Mouse (Mus musculus) lung, postnatal 4 days (tissue): ENCODE measurements around the gene Nos3.

Source experiments
- DNase-seq, 2 experiments: peaks; one replicate each; pipeline ENCODE4 v3.0.0; 2021

The Nos3 gene

DNA sequence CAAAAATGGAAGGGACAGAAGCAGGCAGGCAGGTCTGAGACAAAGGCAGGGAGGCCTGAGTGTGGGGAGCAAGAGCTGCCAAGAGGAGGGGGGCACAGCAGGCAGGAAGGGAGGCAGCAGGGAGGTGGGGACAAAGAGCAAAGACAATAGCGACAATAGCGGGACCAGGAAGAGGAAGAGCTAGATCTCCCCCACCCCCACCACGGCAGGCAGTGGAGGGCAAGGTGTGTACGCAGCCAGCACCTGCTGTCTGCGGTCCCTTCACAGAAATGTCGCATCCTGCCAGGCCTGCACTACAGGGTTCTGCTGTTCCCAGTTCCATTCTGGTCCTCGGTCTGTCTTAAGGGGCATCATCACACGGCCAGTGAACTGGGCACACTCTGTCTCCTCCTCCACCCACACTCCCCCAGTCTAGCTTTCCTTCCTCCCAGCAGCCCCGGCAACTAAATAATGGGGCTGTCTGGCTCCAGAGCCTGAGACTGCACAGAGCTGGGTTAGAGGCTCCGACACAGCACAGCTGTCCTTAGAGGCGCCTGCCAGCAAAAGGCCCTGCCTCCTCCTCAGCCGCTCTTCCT lies 20.0 kb upstream of the Nos3 start:
- peak; percentile 62 to 85 for DNase-seq

DNA sequence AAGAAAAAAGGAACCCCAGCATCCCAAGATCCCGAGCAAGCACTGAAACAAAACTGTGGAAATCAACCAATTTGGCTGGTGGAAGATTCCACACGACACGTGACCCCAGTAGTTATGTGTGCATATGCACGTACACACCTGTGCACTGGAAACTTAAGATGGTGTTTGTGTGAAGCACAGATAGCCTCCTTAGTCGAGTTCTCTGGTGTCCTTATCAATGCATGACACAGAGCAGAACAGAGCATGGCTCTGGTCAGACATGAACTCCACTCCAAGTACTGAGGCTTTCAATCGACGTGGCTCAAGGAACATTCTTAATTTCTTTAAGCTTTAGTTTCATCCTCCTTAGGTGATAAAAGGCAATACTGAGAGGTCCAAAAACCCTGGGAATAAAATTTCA lies 18.3 kb upstream of the Nos3 start:
- no peak for DNase-seq

DNA sequence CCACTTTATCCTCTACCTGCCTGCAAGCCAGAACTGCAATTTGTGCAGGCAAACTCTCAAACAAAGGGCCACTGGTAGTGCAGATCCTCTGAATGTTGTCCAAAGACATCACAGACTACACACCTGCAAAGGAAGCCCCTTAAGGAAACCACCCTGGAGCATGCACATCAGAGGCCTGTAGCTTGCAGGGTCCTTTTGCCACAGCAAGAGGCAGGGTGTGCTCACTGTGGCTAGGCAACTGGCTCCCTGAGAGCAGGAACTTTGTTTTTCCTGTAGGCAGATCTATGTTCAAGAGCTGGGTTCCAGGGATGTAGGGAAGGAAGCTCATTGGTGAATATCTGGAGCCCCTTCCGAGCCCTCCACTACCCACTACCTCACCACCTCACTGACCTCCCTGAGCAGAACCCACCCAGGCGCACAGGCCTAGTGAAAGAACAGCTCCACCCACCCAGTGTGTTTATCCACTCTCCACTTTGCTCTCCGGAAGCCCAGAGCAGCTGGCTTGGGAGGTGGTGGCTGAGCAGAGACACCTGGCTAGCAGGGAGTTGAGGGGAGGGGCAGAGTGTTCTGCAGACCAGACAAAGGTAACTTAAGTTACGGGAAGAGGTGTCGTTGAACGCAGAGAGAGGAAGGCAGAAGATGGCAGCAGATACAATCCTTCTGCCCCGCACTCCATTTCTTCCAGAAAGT lies 17.3 kb upstream of the Nos3 start:
- peak; percentile 53 to 80 for DNase-seq

DNA sequence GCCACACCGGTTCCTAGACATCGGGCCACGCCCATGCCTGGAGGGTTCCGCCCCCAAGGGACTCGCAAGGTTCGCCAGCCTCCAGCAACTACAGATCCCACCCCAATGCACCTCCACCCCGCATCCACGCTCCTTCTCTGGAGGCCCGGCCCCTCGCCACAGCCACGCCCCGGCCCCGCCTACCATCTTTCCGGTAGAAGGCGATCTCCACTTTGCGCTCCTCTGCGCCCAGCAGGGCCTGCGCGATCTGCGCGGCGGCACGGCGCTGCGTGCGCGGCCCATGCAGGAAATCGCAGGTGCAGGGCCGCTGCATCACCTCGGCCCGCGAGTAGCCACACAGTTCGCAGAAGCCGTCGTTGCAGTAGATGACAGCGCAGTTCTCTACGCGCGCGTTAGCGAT lies 16.5 kb upstream of the Nos3 start:
- peak; percentile 80 to 88 for DNase-seq

DNA sequence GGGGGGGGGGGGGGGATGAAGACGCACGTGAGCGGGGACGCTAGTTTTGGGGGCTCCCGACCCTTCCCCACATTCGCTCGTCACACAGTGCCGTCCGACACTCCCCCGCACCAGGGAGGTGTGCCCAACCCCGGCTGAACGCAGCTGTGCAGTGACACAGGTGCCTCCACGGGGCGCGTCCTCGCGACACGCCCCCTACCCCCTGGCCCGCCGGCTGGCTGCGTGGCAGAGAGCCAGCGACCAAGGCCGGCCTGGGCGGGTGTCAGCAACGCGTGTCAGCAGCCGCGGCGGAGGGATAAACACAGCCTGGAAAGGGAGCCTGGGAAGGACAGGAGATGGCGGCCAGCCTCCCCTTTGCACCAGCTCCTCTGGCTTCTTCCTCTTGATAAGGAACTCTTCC lies 16.1 kb upstream of the Nos3 start:
- peak; percentile 54 to 78 for DNase-seq

DNA sequence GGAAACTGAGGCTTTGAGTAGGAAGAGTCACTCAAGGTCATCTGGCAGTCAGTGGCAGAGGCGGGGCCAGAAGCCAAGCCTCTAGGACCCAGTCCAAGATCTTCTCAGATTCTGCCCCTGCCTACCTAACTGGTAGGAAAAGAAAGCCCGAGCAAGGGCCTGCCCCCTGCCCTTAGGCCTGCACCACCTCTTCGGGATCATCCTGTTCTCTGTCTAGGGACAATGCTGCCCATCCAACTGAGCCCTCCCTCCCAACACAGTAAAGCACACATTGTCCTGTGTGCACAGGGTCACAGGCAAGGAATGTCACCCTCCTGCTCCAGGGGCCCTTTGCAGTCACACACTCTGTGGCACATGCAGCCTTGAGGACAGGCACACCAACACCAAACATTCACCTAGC lies 14.5 kb upstream of the Nos3 start:
- DNase-seq: no peak

DNA sequence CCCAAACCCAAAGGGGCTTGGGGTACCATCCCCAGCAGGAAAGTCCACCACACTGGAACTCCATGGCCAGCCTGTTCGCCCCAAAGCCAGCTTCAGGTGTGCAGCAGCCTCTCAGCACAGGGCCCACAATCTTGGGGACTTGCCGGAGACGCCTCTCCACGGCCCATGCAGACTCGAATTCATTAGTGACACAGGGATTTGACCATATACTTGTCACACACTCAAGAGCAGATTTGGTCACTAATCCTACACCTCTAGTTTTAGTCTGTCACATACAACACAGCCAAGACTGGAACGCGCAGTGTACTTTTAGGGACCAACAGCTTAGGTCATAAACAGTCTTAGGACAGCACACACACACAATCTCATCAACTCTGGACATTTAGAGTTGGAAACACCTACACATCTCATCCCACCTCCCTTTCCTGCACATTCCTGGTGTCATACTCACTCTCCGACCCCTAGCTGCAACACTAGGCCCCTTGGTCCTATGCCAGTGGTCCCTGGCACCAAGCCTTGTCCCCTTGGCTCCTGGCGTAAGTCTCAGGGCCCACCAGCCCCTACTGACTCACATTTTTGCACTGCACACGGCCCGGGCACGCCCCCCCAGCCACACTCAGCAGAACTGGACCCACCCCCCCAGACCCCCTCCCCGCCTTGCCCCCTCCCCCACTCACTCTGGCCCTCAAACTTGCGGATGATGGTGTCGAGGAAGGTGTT lies 13.9 kb upstream of the Nos3 start:
- DNase-seq: peak in 1 of 2 experiments; percentile 51

DNA sequence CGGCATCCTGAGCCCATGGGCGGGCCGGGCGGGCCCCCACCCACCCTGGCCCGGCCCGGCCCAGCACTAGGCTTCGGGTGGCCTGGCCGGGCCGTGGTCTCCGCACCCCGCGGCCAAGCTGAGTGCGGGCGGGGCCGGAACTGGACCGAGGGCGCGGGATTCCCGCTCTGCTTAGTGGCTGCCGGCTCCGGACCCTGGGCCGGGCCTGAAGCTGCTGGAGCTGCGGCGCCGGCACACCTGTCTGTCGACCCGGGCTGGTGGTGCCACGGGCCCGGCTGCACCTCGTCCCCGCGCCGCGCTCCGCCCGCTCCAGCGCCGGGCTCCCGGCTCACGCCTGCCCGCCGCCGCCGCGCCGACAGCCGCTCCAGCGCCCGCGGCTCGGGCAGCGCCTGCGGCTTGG lies 13.3 kb upstream of the Nos3 start, which contains the start of gene Kcnh2:
Gene Kcnh2, minus strand, starts transcription at position 327 of the 400 bp plus-strand sequence.
- no peak for DNase-seq

DNA sequence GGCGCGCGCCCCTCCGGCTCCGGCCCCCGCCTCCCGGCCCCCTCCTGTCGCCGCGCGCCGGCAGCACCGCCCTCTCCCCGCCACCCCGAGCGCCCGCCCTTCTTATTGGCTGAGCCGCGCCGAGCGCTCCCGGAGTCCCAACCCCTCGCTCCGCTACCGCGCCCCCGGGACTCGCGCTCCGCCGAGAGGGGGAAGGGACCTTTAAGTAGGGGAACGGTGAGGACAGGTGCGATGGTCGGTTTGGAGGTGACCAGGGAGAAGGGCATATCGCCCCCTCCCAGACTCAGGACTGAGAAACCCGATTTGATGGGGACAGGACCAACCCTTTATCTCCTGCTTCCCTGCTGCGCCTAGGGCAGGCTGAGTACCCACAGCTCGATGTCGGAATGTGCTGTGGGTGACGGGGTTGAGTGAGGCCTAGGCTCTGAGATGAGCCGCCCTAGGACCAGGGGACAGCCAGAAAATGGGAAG lies 12.9 kb upstream of the Nos3 start:
- DNase-seq: peak; percentile 82 to 90

DNA sequence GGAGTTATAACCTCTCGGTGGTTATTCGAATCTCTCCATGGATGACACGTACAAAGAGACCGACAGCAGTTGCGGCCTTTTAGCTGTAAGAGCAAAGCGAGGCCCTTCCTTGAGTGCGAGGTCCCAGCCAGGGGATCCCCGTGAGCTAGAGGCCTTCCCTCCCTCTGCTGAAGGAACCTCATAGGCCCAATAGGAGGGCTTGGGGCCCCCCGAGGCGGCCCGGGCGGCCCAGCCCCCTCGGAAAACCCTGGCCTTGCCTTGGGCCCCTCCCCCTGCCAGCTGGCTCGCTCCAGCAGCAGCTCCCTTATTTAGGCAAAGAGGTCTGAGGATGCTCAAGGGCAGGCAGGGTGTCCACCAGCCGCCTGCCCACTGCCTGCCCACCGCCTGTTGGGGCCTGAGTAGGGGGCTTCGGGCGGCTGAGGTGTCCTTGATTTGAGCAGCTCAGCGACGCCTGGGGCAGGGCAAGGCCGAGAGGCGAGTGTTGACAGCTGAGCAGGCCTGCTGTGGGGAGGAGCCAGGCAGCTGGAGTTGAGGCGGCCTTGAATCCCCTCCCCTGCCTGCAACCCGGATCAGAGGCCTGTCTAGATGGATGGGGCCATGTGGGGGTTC lies 12.3 kb upstream of the Nos3 start:
- peak; percentile 56 to 87 for DNase-seq

DNA sequence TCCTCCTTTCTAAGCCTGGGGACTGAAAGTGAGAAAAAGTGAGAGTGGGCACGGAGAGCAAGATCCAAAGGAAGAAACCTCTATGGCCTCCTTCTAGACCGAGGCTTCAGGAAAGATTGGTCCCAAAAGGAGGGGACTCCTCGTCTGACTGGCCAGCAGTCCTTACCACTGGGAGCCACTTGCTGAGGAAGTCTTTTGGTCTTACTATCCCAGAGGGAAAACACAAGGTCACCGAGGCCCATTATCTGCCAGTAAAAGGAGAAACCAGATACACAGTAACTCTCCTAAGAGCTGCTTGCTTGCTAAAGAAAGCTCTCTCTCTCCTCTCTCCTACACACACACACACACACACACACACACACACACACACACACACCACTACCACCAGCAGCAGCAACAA lies 11.3 kb upstream of the Nos3 start:
- DNase-seq: no peak

DNA sequence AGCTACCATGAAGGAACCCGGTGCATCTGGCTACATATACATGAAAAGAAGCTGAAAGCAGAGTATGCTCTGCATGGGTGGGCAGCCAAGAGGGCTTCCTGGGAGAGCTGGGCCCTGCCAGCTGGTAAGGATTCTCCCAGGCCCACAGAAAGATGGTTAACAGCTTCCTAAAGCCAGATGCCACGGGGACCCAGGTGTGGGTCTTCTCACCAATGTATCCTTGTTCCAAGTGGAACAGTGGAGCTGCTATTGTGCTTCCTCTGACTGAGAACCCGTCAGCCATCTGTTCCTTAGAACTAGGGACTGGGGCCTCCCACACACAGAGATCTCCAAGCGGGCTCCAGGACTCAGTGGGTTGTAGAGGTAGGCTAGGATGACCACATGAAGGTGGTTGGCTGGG lies 7.8 kb upstream of the Nos3 start:
- DNase-seq: no peak

DNA sequence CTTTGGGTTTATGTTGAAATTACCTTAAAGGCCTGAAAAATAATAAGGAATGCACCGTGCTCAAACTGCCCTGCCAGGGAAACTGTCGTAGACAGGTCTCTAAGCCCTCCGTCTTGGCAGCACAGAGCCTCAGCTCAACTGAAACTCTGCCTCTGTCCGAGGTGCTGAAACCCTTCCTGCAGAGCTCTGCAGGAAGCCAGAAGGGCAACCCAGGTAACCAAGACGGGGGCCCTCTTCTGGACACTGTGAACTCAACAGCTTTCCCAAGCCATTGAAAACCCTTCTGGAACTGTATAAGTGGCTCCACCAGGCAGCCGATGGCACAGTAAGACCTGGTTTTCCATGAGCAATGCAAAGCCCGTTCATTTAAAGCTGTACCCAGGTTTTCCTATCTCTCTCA lies 7.1 kb upstream of the Nos3 start:
- DNase-seq: peak; percentile 74 to 83

DNA sequence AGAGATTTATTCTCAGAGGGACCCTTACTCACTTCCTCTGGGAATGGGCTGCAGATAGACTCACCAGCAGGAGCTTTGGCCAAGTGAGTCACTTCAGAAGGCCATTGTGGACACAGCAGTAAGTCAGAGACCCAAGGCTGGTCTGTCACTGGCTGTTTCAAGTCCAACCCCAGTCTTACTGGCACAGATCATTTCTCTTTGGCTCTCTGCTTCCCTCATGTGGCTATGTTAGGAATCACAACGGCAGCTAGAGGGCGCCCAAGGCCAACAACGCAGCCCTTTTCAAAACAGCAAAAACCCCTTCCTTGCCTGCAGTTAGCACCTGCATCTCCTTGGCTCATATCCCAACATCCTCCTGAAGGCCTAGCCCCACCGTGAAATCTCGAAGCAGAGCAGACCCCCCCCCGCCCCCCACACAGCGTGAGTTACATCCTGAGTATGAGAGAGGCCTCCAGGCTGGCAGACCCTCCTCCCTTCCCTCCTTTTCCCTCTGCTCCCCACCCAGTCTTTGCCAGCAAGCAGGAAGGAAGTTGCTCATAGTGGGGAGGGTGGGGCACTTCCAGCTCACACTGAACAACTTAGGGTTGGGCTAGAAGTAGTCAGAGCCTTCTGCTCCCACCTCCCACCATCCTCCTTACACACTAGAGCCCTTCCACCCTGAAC lies 3.7 kb upstream of the Nos3 start:
- DNase-seq: peak; percentile 76 to 89

DNA sequence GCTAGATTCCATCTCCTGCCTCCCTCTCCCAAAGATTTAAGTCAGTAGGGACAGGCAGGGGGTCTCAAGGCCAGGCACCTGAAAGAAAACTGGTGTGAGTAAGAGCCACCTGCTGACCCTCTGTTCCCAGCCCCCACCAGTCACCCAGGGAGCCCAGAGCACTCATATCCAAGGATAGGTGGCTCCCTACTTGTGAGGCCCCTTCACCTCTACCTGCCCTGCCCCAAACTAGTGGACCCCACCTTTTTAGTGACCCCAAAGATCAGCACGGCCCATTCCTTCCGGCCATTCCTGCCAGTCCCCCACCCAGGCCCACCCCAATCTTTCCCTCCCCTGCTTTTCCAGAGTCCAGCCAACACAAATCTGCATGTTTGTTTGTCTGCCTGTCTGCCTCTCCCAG lies 1.1 kb upstream of the Nos3 start:
- no peak for DNase-seq

DNA sequence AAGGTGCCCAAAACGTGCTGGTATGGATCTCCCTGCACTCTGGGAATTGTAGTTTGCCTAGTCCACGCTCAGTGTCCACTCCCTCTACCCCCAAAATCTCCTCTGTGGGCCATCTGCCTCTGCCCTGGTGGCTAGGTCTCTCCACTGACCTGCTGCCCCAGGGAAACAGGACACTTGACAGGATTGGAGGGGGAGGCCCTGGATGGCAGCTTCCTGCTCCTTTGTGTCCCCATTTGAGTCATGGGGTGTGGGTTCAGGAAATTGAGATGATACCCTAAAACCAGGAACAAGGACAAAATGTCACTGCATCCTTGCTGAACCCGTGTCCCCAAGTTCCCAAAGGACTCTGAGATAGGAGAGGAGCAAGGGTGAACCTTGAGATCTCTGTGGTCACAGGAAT lies 549 bp upstream of the Nos3 start:
- no peak for DNase-seq

DNA sequence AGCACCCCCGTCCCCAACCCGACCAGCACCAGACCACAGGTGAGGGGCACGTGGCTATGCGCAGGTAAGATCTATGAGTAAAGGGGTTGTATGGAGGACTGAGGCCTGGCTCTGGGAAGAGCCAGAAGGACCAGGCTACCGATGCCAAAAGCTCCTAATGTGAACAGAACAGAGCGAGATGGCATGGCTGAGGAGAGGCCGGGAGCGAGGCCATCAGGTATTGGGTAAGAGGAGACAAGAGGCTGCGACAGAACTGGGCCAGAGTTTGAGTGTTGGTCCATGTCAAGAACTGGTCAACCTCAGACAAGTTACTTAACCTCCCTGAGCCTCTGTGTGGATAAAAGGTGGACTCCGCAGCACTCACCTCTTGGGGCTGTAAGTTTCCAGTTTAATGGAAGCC lies 353 bp downstream of the Nos3 start:
- no peak for DNase-seq

DNA sequence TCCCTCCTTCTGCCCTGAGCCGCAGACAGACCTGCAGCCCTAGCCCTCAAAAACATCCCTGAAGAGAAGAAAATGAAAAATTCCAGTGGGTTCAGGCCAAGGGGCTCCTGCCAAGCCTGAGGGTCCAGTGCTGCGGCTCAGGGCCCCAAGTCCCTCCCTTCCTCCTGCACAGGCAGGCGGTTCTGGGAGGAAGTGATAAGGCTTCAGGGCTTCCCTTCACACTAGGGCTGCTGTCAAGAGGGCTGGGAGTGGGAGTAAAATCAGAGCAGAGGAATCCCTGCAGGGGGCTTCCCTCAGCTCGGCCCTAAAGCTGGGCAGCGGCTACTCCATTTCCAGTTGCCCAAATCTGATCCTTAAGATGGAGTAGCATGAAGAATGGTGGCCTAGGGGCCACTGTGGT lies 918 bp downstream of the Nos3 start:
- peak in 1 of 2 experiments; percentile 43 for DNase-seq

DNA sequence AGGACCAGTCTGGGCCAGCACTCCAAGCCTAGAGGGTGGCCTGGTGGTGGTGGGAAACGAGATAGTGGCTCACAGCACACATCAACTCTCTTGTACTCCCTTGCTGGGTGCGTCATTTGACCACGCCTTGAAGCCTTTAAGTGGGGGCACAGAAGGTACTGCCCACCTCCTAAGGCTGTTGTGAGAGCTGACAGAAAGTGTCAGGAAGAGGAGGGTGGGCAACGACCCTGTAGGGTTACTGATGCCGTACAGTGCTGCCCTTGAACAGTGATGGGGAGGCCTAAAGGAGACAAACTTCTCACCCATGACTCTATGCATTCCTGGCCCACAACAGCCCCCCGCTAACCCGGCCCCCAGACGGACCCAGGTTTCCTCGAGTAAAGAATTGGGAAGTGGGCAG lies 1.8 kb downstream of the Nos3 start:
- DNase-seq: no peak

DNA sequence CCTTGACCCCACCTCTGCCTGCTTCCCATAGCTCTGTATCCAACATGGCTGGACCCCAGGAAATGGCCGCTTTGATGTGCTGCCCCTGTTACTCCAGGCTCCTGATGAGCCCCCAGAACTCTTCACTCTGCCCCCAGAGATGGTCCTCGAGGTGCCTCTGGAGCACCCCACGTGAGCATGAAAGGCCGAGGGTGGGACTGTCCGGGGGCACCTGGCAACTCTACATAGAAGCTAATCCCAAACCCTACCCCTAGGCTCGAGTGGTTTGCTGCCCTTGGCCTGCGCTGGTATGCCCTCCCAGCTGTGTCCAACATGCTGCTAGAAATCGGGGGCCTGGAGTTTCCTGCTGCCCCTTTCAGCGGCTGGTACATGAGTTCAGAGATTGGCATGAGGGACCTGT lies 5.2 kb downstream of the Nos3 start:
- no peak for DNase-seq

DNA sequence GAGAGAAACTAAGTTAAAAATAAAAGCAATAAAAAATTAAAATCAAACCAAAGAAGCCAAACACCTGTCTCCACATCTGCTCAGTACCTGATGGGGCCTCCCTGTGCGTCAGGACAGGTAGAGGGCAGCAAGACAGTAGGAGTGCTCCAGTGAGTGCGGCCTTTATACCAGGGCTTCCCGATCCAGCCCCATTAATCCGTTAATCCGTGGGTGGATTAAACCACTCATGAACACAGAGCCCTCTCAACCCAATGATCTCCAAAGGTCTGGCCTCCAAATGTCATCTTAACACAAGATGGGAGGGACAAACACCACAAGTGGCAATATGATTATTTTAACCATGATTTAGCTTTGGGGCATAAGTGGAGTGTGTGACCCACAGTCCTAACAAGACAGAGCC lies 9.2 kb downstream of the Nos3 start:
- no peak for DNase-seq

DNA sequence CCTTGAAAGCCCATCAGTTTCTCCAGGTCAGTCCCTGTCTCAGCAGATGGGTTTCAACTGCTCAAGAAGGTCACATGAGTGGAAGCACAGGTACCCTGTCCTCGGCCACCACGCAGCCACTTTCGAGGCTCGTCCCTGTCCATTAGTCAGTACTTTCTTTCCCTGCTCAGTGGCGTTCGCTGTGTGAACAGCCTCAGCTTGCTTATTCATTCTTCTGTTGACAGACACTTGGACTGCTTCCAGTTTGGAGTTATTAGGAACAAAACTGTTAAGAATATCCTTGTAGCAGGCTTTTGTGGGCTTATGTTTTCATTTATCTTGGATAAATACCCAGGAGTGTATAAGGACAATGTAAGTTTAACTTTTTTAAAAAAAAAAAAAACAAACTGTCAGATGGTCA lies 9.6 kb downstream of the Nos3 start:
- no peak for DNase-seq

DNA sequence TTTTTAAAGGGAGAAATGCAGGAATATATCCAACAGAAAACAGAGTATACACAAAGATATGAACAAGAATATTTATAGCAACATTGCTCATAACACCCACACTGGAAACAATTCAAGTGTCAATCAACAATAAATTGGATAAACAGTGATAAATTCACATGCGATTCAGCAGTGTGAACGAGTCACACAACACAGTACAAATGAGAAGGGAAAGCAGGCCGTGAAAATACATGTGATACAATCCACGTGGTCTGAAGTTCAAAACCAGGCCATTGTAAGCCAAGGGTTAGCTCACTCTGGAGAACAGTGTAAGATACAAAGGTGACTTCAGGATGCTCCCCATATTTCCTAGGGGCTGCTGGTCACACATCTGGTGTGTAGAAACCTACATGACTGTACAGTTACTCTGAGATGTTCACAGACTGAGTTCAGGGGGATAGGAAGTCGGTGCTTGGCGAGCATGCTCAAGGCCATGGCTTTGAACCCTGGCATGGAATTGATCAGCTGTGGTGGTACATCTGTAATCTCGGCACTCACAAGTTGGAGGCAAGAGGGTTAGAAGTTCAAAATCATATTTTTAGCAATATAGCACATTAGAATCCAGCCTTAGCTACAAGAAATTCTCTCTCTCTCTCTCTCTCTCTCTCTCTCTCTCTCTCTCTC lies 10.2 kb downstream of the Nos3 start:
- DNase-seq: no peak
